Mouse (Mus musculus): ENCODE measurements around the gene Nmnat3. TPM values are rescaled to one million over a fixed set of nuclear protein-coding genes. Genes with fewer than 3 reads are reported as not detected.
A peak's percentile ranks its signal among the peaks of the same experiment; 100 is the strongest.

Gene Nmnat3
- polyA plus RNA-seq, 1 experiment from 2014 or later, result 7.7 TPM

DNA sequence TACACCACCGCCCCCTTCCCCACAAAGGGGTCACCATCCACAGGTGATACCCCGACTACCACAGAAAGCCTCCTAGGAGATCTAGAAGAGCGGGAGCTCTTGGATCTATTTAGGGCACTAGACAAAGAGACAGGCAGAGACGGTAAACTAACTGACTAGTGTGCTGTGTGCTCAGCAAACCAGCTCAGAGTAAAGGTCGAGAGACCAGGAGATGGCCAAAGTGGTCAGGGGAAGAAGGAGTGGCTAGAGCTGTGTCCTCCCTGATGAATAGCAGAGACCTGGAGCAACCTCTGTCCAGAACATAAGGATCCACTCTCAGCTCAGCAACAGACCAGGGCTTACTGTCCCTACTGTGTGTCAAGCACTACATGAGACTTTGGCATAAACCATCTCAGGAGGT, 135.4 kb downstream of the Nmnat3 start, which contains the start of gene Rbp1:
TSS of gene Rbp1 (plus strand) at position 306 of the 400 bp plus-strand sequence.
- DNase-seq (ENCODE audit: low spot score) (no peak), ATAC-seq (ENCODE audit: low FRiP score, low TSS enrichment) (no peak)
- TF ChIP-seq EP300 (optimal IDR thresholded peaks at IDR 0.05) (no peak), CTCF (IDR thresholded peaks at IDR 0.05; ENCODE audit: low read depth) (no peak)
- Histone ChIP-seq H3K4me2 (replicated peaks; ENCODE audit: low read depth) (no peak within 1 kb of the TSS), H3K4me3 (ENCODE audit: low read depth, low read length) (no peak within 1 kb of the TSS), H3K27me3 (ENCODE audit: control insufficient read depth, insufficient read depth, low read length) (no peaks in the 10 kb centered on the region), H3K9ac (ENCODE audit: low read length) (no peak within 1 kb of the TSS), H3K4me1 (replicated peaks; ENCODE audit: control insufficient read depth, insufficient read depth) (no peaks in the 10 kb centered on the region; the same call in 1 of the 2 replicates), H3K36me3 (ENCODE audit: control insufficient read depth, insufficient read depth, low read length) (no peaks in the 10 kb centered on the region), H3K27ac (replicated peaks) (no peak within 1 kb of the TSS), H3K9me3 (ENCODE audit: control insufficient read depth, low read length) (no peaks in the 10 kb centered on the region)
- WGBS, result 66% methylated on average over 5 of the region's 5 CpGs

DNA sequence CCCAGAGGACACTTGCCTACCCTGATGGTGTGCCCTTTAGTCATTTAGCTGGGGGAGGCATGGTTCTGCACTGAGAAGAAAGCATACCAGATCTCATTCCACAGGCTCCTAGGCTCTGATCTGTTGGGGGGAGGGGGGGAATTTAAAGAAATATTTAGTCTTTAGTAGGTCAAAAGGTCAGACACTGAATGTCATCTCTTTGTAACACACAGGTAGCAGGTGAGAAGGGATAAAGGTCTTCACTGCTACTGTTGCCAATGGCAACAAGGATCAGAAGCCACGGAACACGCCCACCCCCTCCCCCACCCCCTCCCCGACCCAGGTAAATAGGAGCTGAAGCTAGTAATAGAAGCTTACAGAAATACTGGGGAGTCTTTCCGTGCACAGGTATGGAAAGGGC, 136.5 kb downstream of the Nmnat3 start:
- no peak for DNase-seq (ENCODE audit: low spot score)
- Histone ChIP-seq H3K4me2 (replicated peaks; ENCODE audit: low read depth) (no peak overlapping the region), H3K4me1 (replicated peaks; ENCODE audit: control insufficient read depth, insufficient read depth) (peaks cover 1% of the 10 kb centered on the region; the same call in 1 of the 2 replicates), H3K27me3 (ENCODE audit: control insufficient read depth, insufficient read depth, low read length) (no peaks in the 10 kb centered on the region), H3K36me3 (ENCODE audit: control insufficient read depth, insufficient read depth, low read length) (no peaks in the 10 kb centered on the region), H3K9me3 (ENCODE audit: control insufficient read depth, low read length) (no peaks in the 10 kb centered on the region), H3K9ac (ENCODE audit: low read length) (no peak overlapping the region), H3K27ac (replicated peaks) (no peak overlapping the region), H3K4me3 (ENCODE audit: low read depth, low read length) (no peak overlapping the region)
- WGBS, result 25% methylated on average over 4 of the region's 4 CpGs
- TF ChIP-seq EP300 (optimal IDR thresholded peaks at IDR 0.05), result no peak
- no peak for TF ChIP-seq CTCF (IDR thresholded peaks at IDR 0.05; ENCODE audit: low read depth)
- ATAC-seq (ENCODE audit: low FRiP score, low TSS enrichment), result no peak

DNA sequence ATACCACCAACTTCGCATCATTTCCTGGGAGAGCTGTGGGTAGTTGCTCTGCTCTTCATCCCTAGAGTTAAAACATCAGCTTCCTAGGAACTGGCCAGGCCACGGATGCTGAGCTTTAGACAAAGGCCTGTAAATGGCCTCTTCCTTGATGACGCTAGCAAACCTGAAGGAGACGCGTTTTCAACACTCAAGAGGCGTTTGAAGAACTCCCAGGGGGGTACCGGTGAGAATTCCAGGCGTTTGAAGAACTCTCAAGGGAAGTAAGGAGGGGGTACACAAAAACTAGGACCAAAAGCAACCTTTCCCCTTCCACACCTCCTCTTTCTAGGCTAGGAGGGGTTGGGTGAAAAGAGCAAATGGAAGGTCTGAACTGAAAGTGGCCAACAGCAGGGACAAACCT, 137.1 kb downstream of the Nmnat3 start:
- H3K4me1 ChIP-seq (replicated peaks; ENCODE audit: control insufficient read depth, insufficient read depth), result peaks cover 5% of the 10 kb centered on the region
- peak overlapping the region; percentile 40; the same call in 1 of the 2 replicates for H3K27ac ChIP-seq (replicated peaks)
- DNase-seq (ENCODE audit: low spot score) (no peak), ATAC-seq (ENCODE audit: low FRiP score, low TSS enrichment) (no peak)
- peak overlapping the region; percentile 85 for H3K4me2 ChIP-seq (replicated peaks; ENCODE audit: low read depth)
- 9% methylated on average over 8 of the region's 8 CpGs for WGBS
- H3K36me3 ChIP-seq (ENCODE audit: control insufficient read depth, insufficient read depth, low read length), result no peaks in the 10 kb centered on the region
- no peak for TF ChIP-seq CTCF (IDR thresholded peaks at IDR 0.05; ENCODE audit: low read depth)
- no peak for TF ChIP-seq EP300 (optimal IDR thresholded peaks at IDR 0.05)
- no peaks in the 10 kb centered on the region for H3K9me3 ChIP-seq (ENCODE audit: control insufficient read depth, low read length)
- no peaks in the 10 kb centered on the region for H3K27me3 ChIP-seq (ENCODE audit: control insufficient read depth, insufficient read depth, low read length)
- peak overlapping the region; percentile 58 for H3K4me3 ChIP-seq (ENCODE audit: low read depth, low read length)
- H3K9ac ChIP-seq (ENCODE audit: low read length), result peak overlapping the region; percentile 74

DNA sequence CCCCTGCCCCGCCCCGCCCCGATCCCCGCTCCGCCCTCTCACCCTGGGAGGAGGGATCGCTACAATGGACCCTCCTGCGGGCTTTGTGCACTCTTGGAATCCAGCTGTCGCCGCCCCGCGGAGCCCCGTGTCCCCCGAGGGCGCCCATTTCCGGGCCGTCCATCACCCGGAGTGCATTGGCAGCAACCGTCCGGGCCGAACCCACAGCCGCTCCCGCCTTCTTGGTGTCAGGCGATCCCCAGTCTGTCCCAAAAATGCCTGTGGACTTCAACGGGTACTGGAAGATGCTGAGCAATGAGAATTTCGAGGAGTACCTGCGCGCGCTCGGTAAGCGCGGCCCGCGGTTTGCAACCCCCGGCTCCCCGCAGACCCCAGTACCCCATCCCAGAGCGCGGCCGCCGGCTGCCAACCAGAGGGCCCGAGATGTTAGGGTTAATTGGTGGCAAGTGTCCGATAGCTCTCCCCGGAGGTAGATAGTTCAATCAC, 137.5 kb downstream of the Nmnat3 start:
- DNase-seq (ENCODE audit: low spot score) (peak; percentile 60), ATAC-seq (ENCODE audit: low FRiP score, low TSS enrichment) (peak; percentile 69)
- peak overlapping the region; percentile 74 for H3K9ac ChIP-seq (ENCODE audit: low read length)
- peak overlapping the region; percentile 75 for H3K27ac ChIP-seq (replicated peaks)
- no peak for TF ChIP-seq EP300 (optimal IDR thresholded peaks at IDR 0.05)
- TF ChIP-seq CTCF (IDR thresholded peaks at IDR 0.05; ENCODE audit: low read depth), result no peak
- no peaks in the 10 kb centered on the region for H3K36me3 ChIP-seq (ENCODE audit: control insufficient read depth, insufficient read depth, low read length)
- no peaks in the 10 kb centered on the region for H3K9me3 ChIP-seq (ENCODE audit: control insufficient read depth, low read length)
- no peaks in the 10 kb centered on the region for H3K27me3 ChIP-seq (ENCODE audit: control insufficient read depth, insufficient read depth, low read length)
- H3K4me1 ChIP-seq (replicated peaks; ENCODE audit: control insufficient read depth, insufficient read depth), result peaks cover 8% of the 10 kb centered on the region
- WGBS, result under 1% methylated on average over 42 of the region's 42 CpGs
- peak overlapping the region; percentile 85 for H3K4me2 ChIP-seq (replicated peaks; ENCODE audit: low read depth)
- peak overlapping the region; percentile 58 for H3K4me3 ChIP-seq (ENCODE audit: low read depth, low read length)

DNA sequence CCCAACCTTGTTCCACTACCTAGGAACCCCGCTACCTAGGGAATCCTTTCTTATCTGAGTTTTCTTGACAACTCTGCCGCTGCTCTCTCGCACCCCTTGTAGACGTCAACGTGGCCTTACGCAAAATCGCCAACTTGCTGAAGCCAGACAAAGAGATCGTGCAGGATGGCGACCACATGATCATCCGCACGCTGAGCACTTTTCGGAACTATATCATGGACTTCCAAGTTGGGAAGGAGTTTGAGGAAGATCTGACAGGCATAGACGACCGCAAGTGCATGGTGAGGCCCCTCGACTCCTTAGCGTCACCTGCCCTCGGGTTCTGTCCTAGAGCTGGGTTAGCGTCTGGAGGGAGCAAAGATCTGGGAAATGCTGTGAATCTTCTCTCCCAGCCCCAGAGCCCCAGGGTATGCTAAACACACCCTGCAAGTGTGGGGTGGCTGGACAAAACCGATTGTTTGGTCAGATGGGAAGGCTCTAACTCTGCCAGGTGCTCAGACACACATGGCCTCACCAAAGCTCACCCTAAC, 138.2 kb downstream of the Nmnat3 start:
- H3K27me3 ChIP-seq (ENCODE audit: control insufficient read depth, insufficient read depth, low read length), result no peaks in the 10 kb centered on the region
- peaks cover 11% of the 10 kb centered on the region for H3K4me1 ChIP-seq (replicated peaks; ENCODE audit: control insufficient read depth, insufficient read depth)
- H3K27ac ChIP-seq (replicated peaks), result no peak overlapping the region
- H3K9me3 ChIP-seq (ENCODE audit: control insufficient read depth, low read length), result no peaks in the 10 kb centered on the region
- H3K36me3 ChIP-seq (ENCODE audit: control insufficient read depth, insufficient read depth, low read length), result no peaks in the 10 kb centered on the region
- whole genome bisulfite sequencing, result 13% methylated on average over 19 of the region's 19 CpGs
- ATAC-seq (ENCODE audit: low FRiP score, low TSS enrichment) (no peak), DNase-seq (ENCODE audit: low spot score) (no peak)
- TF ChIP-seq CTCF (IDR thresholded peaks at IDR 0.05; ENCODE audit: low read depth), result no peak
- H3K4me2 ChIP-seq (replicated peaks; ENCODE audit: low read depth), result peak overlapping the region; percentile 85
- peak overlapping the region; percentile 74 for H3K9ac ChIP-seq (ENCODE audit: low read length)
- peak overlapping the region; percentile 58 for H3K4me3 ChIP-seq (ENCODE audit: low read depth, low read length)

DNA sequence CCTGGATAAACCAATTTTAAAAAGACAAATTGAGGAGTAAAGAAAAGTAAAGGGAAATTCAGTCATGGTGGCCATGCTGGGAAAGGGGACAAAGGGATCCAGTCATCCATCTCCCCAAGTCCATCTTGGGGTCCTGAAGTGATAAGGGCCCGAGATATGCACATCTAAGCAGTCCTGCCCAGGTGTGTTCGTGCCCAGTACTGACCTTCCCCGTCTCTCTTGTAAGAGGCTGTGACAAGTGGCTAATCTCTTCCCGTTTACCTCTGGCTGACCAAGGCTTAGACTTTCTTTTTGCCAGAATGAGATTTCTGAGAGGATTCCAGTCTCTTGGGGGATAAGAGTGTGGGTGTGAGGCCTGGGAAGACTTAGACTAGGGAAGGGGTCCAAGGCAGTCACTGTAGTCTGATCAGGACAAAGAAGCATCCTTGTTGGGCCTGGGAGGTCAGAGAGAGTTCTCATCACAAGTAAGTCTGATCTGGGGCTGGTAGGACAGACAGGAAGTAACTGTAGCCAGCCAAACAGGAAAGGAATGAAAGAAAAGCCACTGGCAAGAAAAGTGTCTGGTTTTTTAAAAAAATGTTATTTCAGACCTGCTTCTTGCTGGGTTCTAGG, 140.8 kb downstream of the Nmnat3 start:
- Histone ChIP-seq H3K9ac (ENCODE audit: low read length) (no peak overlapping the region), H3K27me3 (ENCODE audit: control insufficient read depth, insufficient read depth, low read length) (no peaks in the 10 kb centered on the region), H3K4me2 (replicated peaks; ENCODE audit: low read depth) (no peak overlapping the region), H3K36me3 (ENCODE audit: control insufficient read depth, insufficient read depth, low read length) (no peaks in the 10 kb centered on the region), H3K27ac (replicated peaks) (peak overlapping the region; percentile 53; the same call in 1 of the 2 replicates), H3K9me3 (ENCODE audit: control insufficient read depth, low read length) (no peaks in the 10 kb centered on the region), H3K4me3 (ENCODE audit: low read depth, low read length) (no peak overlapping the region), H3K4me1 (replicated peaks; ENCODE audit: control insufficient read depth, insufficient read depth) (peaks cover 11% of the 10 kb centered on the region)
- ATAC-seq (ENCODE audit: low FRiP score, low TSS enrichment), result no peak
- no peak for TF ChIP-seq EP300 (optimal IDR thresholded peaks at IDR 0.05)
- no peak for TF ChIP-seq CTCF (IDR thresholded peaks at IDR 0.05; ENCODE audit: low read depth)
- DNase-seq (ENCODE audit: low spot score), result no peak
- WGBS, result 54% methylated on average over 4 of the region's 4 CpGs

Data from stomach, postnatal 0 days (tissue).